Mouse (Mus musculus): ENCODE measurements around the gene Sh3bp5l.

- TF ChIP-seq CTCF (IDR thresholded peaks at IDR 0.05; ENCODE audit: borderline replicate concordance, insufficient read depth, low read depth, low read length) (no peak), POLR2A (IDR thresholded peaks at IDR 0.05; ENCODE audit: borderline replicate concordance, insufficient read depth, low read length) (no peak)
Measured at GRCm38 (mm10) chr11:58377273-58377672, 46.7 kb downstream of the Sh3bp5l start.

All from cerebellum, adult 2 months (tissue).